Mouse (Mus musculus) intestine, embryonic 14.5 days (tissue): ENCODE data around the gene Tmem11. TPM values are rescaled to one million over a fixed set of nuclear protein-coding genes. Genes with fewer than 3 reads are reported as not detected.

Source experiments
- ATAC-seq: fragments of 200-750 bp; cut with Nextera tagmentation; replicated peaks from 2 replicates; pipeline ENCODE4 v1.8.0; 2017; ENCODE audit warnings: low read depth, moderate number of reproducible peaks, moderate TSS enrichment, moderate library complexity; ENCODE audit not compliant: low FRiP score, low TSS enrichment
- DNase-seq: peaks from one replicate; pipeline ENCODE4 v3.0.0-alpha.2; 2018; ENCODE audit warnings: low spot score
- H3K27ac ChIP-seq: fragments of 300-500 bp; sonication (generic); 2 replicates; pipeline ENCODE4 v1.5.1; 2014; ENCODE audit warnings: low read depth, mild to moderate bottlenecking, control low read depth
- H3K27me3 ChIP-seq: fragments of 300-500 bp; sonication (generic); replicated peaks from 2 replicates; pipeline ENCODE4 v1.6.1; 2014; ENCODE audit warnings: low read length, control low read depth; ENCODE audit not compliant: control insufficient read depth, insufficient read depth
- H3K36me3 ChIP-seq: fragments of 300-500 bp; sonication (generic); 2 replicates; pipeline ENCODE4 v1.6.1; 2014; ENCODE audit warnings: low read length, control low read depth; ENCODE audit not compliant: control insufficient read depth, insufficient read depth
- H3K4me1 ChIP-seq: fragments of 300-500 bp; sonication (generic); replicated peaks from 2 replicates; pipeline ENCODE4 v1.6.1; 2014; ENCODE audit warnings: low read length, control low read depth, mixed read lengths; ENCODE audit not compliant: control insufficient read depth, insufficient read depth
- H3K4me2 ChIP-seq: fragments of 300-500 bp; sonication (generic); 2 replicates; pipeline ENCODE4 v1.6.1; 2014; ENCODE audit warnings: low read length
- H3K4me3 ChIP-seq: fragments of 300-500 bp; sonication (generic); 2 replicates; pipeline ENCODE4 v1.5.1; 2014; ENCODE audit warnings: low read depth, low read length, control low read depth, mixed read lengths
- H3K9ac ChIP-seq: fragments of 300-500 bp; sonication (generic); 2 replicates; pipeline ENCODE4 v1.6.1; 2014; ENCODE audit warnings: mild to moderate bottlenecking, low read length
- H3K9me3 ChIP-seq: fragments of 300-500 bp; sonication (generic); 2 replicates; pipeline ENCODE4 v1.6.1; 2016; ENCODE audit warnings: low read length, control low read depth; ENCODE audit not compliant: control insufficient read depth
- WGBS: fragments of 180-500 bp; shearing (Covaris S2); extraction: QIAGEN DNeasy Blood & Tissue Kit; methylation state at CpG from one replicate; pipeline ENCODE4 v1.1.7; 2014; 5-methylcytosine and 5-hydroxymethylcytosine counted together
- polyA plus RNA-seq: library from polyadenylated mRNA; unstranded; fragments of >200 nt; fragmentation: Nextera tagmentation; extraction: Ambion mirVana; gene quantifications from 2 replicates; pipeline ENCODE4 v1.2.1, GENCODE M21; 2014

Gene Tmem11
- polyA plus RNA-seq, 1 experiment from 2014 or later = 73.9 TPM

GRCm38 (mm10) chr11:60863196-60863595 is 15.9 kb downstream of the Tmem11 start:
- 77% methylated on average over 4 of the region's 4 CpGs for WGBS
- no peak overlapping the region for H3K9ac ChIP-seq
- no peak for ATAC-seq

DNA sequence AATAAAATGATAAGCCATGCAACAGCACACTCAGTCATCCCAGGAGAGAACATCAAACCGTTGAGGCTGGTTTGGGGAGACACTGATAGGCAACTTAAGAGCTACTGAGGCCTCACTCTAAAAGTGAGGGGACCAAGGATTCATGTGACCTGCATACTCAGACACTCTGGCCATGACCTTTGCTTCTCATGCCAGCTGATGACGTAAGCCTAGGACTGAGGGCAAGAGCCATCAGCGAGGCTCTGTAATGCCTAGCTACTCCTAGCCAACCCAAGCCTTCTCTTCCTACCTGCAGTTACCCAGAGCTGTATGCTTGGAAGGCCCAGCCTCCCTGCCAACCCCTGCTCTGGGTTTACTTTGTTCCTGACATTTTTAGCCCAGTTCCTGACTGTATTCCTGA is 17.1 kb downstream of the Tmem11 start:
- 88% methylated on average over 3 of the region's 3 CpGs for WGBS
- peaks cover 5% of the 10 kb centered on the region; the same call in 1 of the 2 replicates for H3K4me1 ChIP-seq
- no peak for DNase-seq
- no peaks in the 10 kb centered on the region for H3K9me3 ChIP-seq
- ATAC-seq = no peak
- no peak overlapping the region for H3K27ac ChIP-seq
- peaks cover 62% of the 10 kb centered on the region for H3K36me3 ChIP-seq
- no peak overlapping the region for H3K4me3 ChIP-seq
- no peak overlapping the region for H3K9ac ChIP-seq
- H3K27me3 ChIP-seq = no peaks in the 10 kb centered on the region
- no peak overlapping the region for H3K4me2 ChIP-seq

More at GRCm38 (mm10) chr11:60863196-60863595, 15.9 kb downstream of the Tmem11 start:
- DNase-seq = no peak
- H3K27ac ChIP-seq = no peak overlapping the region
- peaks cover 62% of the 10 kb centered on the region for H3K36me3 ChIP-seq
- H3K27me3 ChIP-seq = no peaks in the 10 kb centered on the region
- peaks cover 12% of the 10 kb centered on the region; the same call in 1 of the 2 replicates for H3K4me1 ChIP-seq
- no peaks in the 10 kb centered on the region for H3K9me3 ChIP-seq
- H3K4me3 ChIP-seq = no peak overlapping the region
- no peak overlapping the region for H3K4me2 ChIP-seq

DNA sequence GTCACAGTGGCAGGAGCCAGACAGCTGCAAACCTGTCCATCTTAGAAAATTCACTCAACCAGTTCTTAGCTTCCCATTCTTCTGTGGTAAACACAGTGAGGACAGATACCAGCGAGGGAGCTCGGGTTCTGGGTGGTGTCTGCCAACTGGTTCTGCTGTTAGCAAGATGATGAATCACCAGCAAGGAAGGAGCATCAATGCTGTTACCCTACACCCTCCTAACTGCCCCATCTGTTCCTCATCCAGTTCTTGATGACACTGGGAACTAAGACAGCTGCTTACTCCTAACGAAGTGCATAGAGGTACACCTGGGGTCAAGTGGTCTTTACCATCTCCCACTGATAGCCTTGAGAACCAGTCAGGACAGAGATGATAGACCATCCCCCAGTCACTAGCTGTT is 22.5 kb downstream of the Tmem11 start:
- WGBS = 49% methylated on average over 3 of the region's 3 CpGs
- Histone ChIP-seq H3K4me3 (no peak overlapping the region), H3K27ac (no peak overlapping the region), H3K27me3 (no peaks in the 10 kb centered on the region), H3K4me2 (no peak overlapping the region), H3K9ac (no peak overlapping the region), H3K9me3 (no peaks in the 10 kb centered on the region), H3K36me3 (peaks cover 64% of the 10 kb centered on the region), H3K4me1 (no peaks in the 10 kb centered on the region)
- no peak for ATAC-seq
- DNase-seq = no peak

DNA sequence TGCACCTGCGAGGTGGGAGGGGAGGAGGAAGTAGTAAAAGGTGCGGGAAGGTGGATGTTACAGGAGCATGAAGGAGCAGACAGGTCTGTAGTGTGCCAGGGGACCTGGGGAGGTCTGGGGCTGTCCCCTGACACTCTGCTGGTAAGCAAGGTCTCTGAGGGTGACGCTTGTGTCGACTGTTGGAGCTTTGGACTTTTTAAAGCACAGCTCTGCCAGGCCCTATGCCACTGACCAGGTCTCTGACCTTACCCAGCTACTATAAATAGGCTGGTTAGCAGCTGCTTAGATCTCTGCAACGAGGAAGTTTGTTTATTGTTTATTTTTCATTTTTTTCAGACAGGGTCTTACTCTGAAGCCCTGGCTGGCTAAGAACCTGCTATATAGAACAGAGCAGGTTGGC is 33.7 kb downstream of the Tmem11 start:
- H3K4me1 ChIP-seq = no peaks in the 10 kb centered on the region
- no peak overlapping the region for H3K9ac ChIP-seq
- no peak overlapping the region for H3K27ac ChIP-seq
- 77% methylated on average over 5 of the region's 5 CpGs for WGBS
- no peak overlapping the region for H3K4me3 ChIP-seq
- H3K36me3 ChIP-seq = peaks cover 28% of the 10 kb centered on the region
- H3K27me3 ChIP-seq = no peaks in the 10 kb centered on the region
- DNase-seq (no peak), ATAC-seq (no peak)
- H3K4me2 ChIP-seq = no peak overlapping the region
- H3K9me3 ChIP-seq = no peaks in the 10 kb centered on the region

- ATAC-seq = no peak
- no peaks in the 10 kb centered on the region for H3K27me3 ChIP-seq
- no peak overlapping the region for H3K27ac ChIP-seq
- peaks cover 16% of the 10 kb centered on the region for H3K36me3 ChIP-seq
- H3K9me3 ChIP-seq = no peaks in the 10 kb centered on the region
- H3K4me3 ChIP-seq = no peak overlapping the region
- H3K4me1 ChIP-seq = no peaks in the 10 kb centered on the region
- H3K9ac ChIP-seq = no peak overlapping the region
- 90% methylated on average over 5 of the region's 5 CpGs for WGBS
- no peak for DNase-seq
- H3K4me2 ChIP-seq = no peak overlapping the region
Measured at GRCm38 (mm10) chr11:60843412-60843811, 35.7 kb downstream of the Tmem11 start.

GRCm38 (mm10) chr11:60841467-60842200 is 37.4 kb downstream of the Tmem11 start:
- DNase-seq (no peak), ATAC-seq (no peak)
- H3K27me3 ChIP-seq = no peaks in the 10 kb centered on the region
- H3K9ac ChIP-seq = no peak overlapping the region
- WGBS = 75% methylated on average over 12 of the region's 12 CpGs
- H3K36me3 ChIP-seq = peaks cover 11% of the 10 kb centered on the region
- no peak overlapping the region for H3K4me3 ChIP-seq
- H3K27ac ChIP-seq = no peak overlapping the region
- H3K4me2 ChIP-seq = no peak overlapping the region
- H3K9me3 ChIP-seq = no peaks in the 10 kb centered on the region
- no peaks in the 10 kb centered on the region for H3K4me1 ChIP-seq

DNA sequence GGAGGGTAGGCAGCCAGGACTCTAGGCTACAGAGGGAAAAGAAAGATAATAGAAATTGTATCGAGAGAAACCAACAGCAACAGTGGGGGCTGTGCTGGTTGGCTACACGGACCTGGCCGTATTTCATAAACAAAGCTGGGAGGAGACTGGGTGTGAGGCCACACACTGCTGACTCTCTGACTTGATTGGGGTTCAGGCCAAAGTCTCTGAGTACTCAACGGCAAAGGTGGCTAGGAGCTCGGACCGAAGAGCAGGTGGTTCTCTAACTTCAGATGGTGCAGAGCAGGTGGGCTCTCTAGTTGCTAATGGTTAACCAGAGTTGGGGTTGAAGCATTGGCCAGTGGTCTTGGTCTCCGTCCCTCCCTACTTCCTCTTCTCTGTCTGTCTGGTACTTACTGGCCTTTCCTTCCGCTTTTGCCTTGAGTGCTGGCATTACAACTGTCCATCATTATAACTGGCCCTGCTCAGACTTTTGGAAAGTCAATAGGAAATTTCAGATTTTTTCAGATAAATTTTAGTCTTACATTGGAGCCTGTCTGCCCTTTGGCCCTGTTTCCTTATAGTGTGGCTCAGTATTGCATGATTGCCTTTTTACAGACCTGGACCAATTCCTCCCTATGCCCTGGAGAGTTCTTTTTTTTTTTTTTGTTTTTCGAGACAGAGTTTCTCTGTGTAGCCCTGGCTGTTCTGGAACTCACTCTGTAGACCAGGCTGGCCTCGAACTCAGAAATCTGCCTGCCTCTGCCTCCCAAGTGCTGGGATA is 41.2 kb downstream of the Tmem11 start:
- no peaks in the 10 kb centered on the region for H3K27me3 ChIP-seq
- no peak for DNase-seq
- no peaks in the 10 kb centered on the region for H3K9me3 ChIP-seq
- ATAC-seq = no peak
- no peak overlapping the region for H3K9ac ChIP-seq
- H3K4me2 ChIP-seq = no peak overlapping the region
- H3K4me3 ChIP-seq = no peak overlapping the region
- H3K4me1 ChIP-seq = no peaks in the 10 kb centered on the region
- 86% methylated on average over 10 of the region's 10 CpGs for WGBS
- H3K36me3 ChIP-seq = 0 out of 2 replicates have a peak, but pooled peaks cover 5% of the 10 kb centered on the region
- no peak overlapping the region for H3K27ac ChIP-seq

- ATAC-seq (no peak), DNase-seq (no peak)
- no peaks in the 10 kb centered on the region for H3K4me1 ChIP-seq
- H3K36me3 ChIP-seq = 0 out of 2 replicates have a peak, but pooled peaks cover 5% of the 10 kb centered on the region
- H3K4me3 ChIP-seq = no peak overlapping the region
- no peaks in the 10 kb centered on the region for H3K27me3 ChIP-seq
- H3K4me2 ChIP-seq = no peak overlapping the region
- H3K9me3 ChIP-seq = no peaks in the 10 kb centered on the region
- 99% methylated on average over 6 of the region's 6 CpGs for WGBS
- no peak overlapping the region for H3K27ac ChIP-seq
- H3K9ac ChIP-seq = no peak overlapping the region
Measured at GRCm38 (mm10) chr11:60836897-60837296, 42.2 kb downstream of the Tmem11 start.
